ENCODE assay signal across 19 mouse cellular contexts in genomic region chr8:58265485-58265884, GRCm38 (mm10).
"Had no signal": no experiment of that assay in that cellular context is flagged by ENCODE, and none has a peak within 500 bp of the region (broad histone marks: within the 10 kb centered on the region; RNA-seq: fewer than 3 reads in every experiment).

No protein-coding gene starts in this region.

- DNase-seq: kidney, postnatal 10 days; kidney, postnatal 36 days; left cerebral cortex, postnatal 4 days; lung, adult 18-20 months; lung, postnatal 10 days; lung, postnatal 36 days; thymus, adult 18-20 months; thymus, postnatal 36 days had no signal

- H3K36me3 ChIP-seq: kidney, embryonic 15.5 days; limb, embryonic 12.5 days; limb, embryonic 15.5 days; liver, embryonic 12.5 days; liver, embryonic 15.5 days; lung, embryonic 15.5 days; midbrain, embryonic 12.5 days; neural tube, embryonic 13.5 days had no signal

- H3K27me3 ChIP-seq: kidney, embryonic 15.5 days; limb, embryonic 12.5 days; limb, embryonic 15.5 days; liver, embryonic 12.5 days; liver, embryonic 15.5 days; lung, embryonic 15.5 days; megakaryocyte, embryonic 14.5 days; midbrain, embryonic 12.5 days; neural tube, embryonic 13.5 days had no signal

- H3K9me3 ChIP-seq: kidney, embryonic 15.5 days; limb, embryonic 12.5 days; limb, embryonic 15.5 days; liver, embryonic 12.5 days; liver, embryonic 15.5 days; lung, embryonic 15.5 days; megakaryocyte, embryonic 14.5 days; midbrain, embryonic 12.5 days; neural tube, embryonic 13.5 days had no signal

- H3K4me1 ChIP-seq: kidney, embryonic 15.5 days; limb, embryonic 12.5 days; limb, embryonic 15.5 days; liver, embryonic 12.5 days; liver, embryonic 15.5 days; lung, embryonic 15.5 days; megakaryocyte, embryonic 14.5 days; midbrain, embryonic 12.5 days; neural tube, embryonic 13.5 days had no signal

- H3K4me2 ChIP-seq: kidney, embryonic 15.5 days; limb, embryonic 12.5 days; limb, embryonic 15.5 days; liver, embryonic 12.5 days; liver, embryonic 15.5 days; lung, embryonic 15.5 days; midbrain, embryonic 12.5 days; neural tube, embryonic 13.5 days had no signal

- H3K27ac ChIP-seq: kidney, embryonic 15.5 days; limb, embryonic 12.5 days; limb, embryonic 15.5 days; liver, embryonic 12.5 days; liver, embryonic 15.5 days; lung, embryonic 15.5 days; midbrain, embryonic 12.5 days; neural tube, embryonic 13.5 days had no signal

- H3K4me3 ChIP-seq: kidney, embryonic 15.5 days; limb, embryonic 12.5 days; limb, embryonic 15.5 days; liver, embryonic 12.5 days; liver, embryonic 15.5 days; lung, embryonic 15.5 days; megakaryocyte, embryonic 14.5 days; midbrain, embryonic 12.5 days; myocyte; neural tube, embryonic 13.5 days had no signal

- H3K9ac ChIP-seq: kidney, embryonic 15.5 days; limb, embryonic 12.5 days; limb, embryonic 15.5 days; liver, embryonic 12.5 days; liver, embryonic 15.5 days; lung, embryonic 15.5 days; midbrain, embryonic 12.5 days; neural tube, embryonic 13.5 days had no signal

- ATAC-seq: liver, embryonic 12.5 days; midbrain, embryonic 16.5 days had no signal
